Mouse (Mus musculus) bone marrow macrophage, adult 2 months (primary cell): ENCODE results near the gene Sod2.

Experiments
- CTCF ChIP-seq: IDR thresholded peaks from 2 replicates; pipeline ENCODE4 v1.5.1; 2012; ENCODE audit warnings: low read depth, mild to moderate bottlenecking, low read length, moderate library complexity
- POLR2A ChIP-seq: IDR thresholded peaks from 2 replicates; pipeline ENCODE4 v1.6.1; 2012; ENCODE audit warnings: mild to moderate bottlenecking, low read depth, low read length, borderline replicate concordance

- TF ChIP-seq CTCF (no peak), POLR2A (no peak)
Observed at GRCm38 (mm10) chr17:13013316-13013715, 6.7 kb downstream of the Sod2 start.
